Mouse (Mus musculus): ENCODE results near the gene Gmfg. TPM values are rescaled to one million over a fixed set of nuclear protein-coding genes. Genes with fewer than 3 reads are reported as not detected.
A peak's percentile ranks its signal among the peaks of the same experiment; 100 is the strongest.

The Gmfg gene
- polyA plus RNA-seq, 1 experiment, result 0.03 TPM

DNA sequence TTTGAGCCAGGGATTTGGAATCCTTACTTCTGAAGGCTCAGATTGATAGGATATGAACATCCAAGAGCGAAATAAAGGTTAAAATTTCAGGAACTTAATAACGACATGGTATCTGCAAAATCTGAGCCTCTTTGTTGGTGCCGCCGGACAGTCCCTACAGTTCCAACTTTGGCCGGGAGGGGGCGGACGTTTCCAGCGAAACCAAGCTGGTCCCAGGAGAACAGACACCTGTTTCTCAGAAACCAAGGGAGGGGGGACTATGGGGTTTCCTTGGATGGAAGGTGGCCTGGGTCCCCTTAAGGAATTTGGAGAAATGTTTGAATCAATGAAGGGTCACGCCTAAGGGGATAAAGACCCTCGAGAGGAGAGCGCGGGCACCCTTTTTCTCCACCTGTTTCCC, 9.2 kb downstream of the Gmfg start:
- Histone ChIP-seq H3K4me1 (ENCODE audit: control insufficient read depth) (peaks cover 7% of the 10 kb centered on the region), H3K4me3 (replicated peaks) (no peak overlapping the region), H3K9me3 (ENCODE audit: control insufficient read depth, low read length) (no peaks in the 10 kb centered on the region), H3K27me3 (ENCODE audit: control insufficient read depth) (peaks cover 7% of the 10 kb centered on the region), H3K36me3 (ENCODE audit: control insufficient read depth) (no peaks in the 10 kb centered on the region)
- no peak for TF ChIP-seq GATA1 (IDR thresholded peaks at IDR 0.05; ENCODE audit: low read length)
- TF ChIP-seq TAL1 (IDR thresholded peaks at IDR 0.05; ENCODE audit: low read length), result no peak

GRCm38 (mm10) chr7:28447101-28447830, 10.0 kb downstream of the Gmfg start:
- peaks cover 13% of the 10 kb centered on the region for H3K27me3 ChIP-seq (ENCODE audit: control insufficient read depth)
- TF ChIP-seq GATA1 (IDR thresholded peaks at IDR 0.05; ENCODE audit: low read length), result no peak
- no peak for TF ChIP-seq TAL1 (IDR thresholded peaks at IDR 0.05; ENCODE audit: low read length)
- H3K36me3 ChIP-seq (ENCODE audit: control insufficient read depth), result no peaks in the 10 kb centered on the region
- H3K4me1 ChIP-seq (ENCODE audit: control insufficient read depth), result peaks cover 6% of the 10 kb centered on the region
- H3K4me3 ChIP-seq (replicated peaks), result no peak overlapping the region
- no peaks in the 10 kb centered on the region for H3K9me3 ChIP-seq (ENCODE audit: control insufficient read depth, low read length)

GRCm38 (mm10) chr7:28447865-28448820, 10.9 kb downstream of the Gmfg start:
- no peak for TF ChIP-seq TAL1 (IDR thresholded peaks at IDR 0.05; ENCODE audit: low read length)
- no peak for TF ChIP-seq GATA1 (IDR thresholded peaks at IDR 0.05; ENCODE audit: low read length)
- Histone ChIP-seq H3K36me3 (ENCODE audit: control insufficient read depth) (no peaks in the 10 kb centered on the region), H3K4me1 (ENCODE audit: control insufficient read depth) (peaks cover 4% of the 10 kb centered on the region; the same call in 1 of the 2 replicates), H3K4me3 (replicated peaks) (no peak overlapping the region), H3K9me3 (ENCODE audit: control insufficient read depth, low read length) (no peaks in the 10 kb centered on the region), H3K27me3 (ENCODE audit: control insufficient read depth) (peaks cover 18% of the 10 kb centered on the region)

DNA sequence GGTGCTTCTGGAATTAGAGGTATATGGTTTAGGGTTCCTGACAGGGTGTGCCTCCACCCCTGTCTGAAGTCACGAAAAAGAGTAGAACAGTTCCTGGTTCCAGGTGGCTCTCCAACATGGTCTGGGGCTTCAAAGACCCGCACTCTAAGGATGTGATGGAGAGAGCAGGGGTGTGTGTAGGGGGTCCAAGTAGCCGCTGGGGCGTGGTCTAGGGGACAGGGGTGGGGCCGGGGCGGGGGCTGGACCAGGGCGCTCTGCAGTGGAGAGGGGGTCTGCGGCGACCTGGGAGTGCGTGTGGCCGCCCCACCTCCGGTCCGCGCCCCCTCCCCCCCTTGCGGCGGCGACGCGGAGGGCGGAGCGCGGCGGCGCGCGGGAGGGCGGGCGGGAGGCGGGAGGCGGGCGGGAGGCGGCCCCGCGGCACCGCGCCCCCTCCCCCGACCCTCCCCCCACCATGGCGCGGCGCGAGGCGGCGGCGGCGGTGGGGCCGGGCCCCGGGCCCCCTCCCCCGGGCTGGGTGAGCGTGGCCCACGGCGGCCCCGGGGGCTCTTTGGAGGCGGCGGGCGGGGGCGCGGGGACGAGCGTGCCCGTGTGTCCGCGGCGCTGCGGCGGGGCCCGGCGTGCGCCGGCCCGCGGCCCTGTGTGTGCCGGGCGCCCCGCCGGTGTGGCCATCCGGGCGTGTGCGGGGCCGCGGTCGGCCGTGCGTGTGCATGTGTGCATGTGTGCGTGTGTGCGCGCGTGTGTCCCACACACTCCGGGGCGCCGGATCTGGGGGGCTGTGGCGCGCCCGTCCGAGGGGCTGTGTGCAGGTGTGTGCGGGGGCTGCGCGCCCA, 14.5 kb downstream of the Gmfg start, which contains the start of gene Lrfn1:
Gene Lrfn1, plus strand, starts transcription at position 450 of the 830 bp plus-strand sequence.
- no peaks in the 10 kb centered on the region for H3K9me3 ChIP-seq (ENCODE audit: control insufficient read depth, low read length)
- no peaks in the 10 kb centered on the region for H3K36me3 ChIP-seq (ENCODE audit: control insufficient read depth)
- peak within 1 kb of the TSS; percentile 53 for H3K4me3 ChIP-seq (replicated peaks)
- H3K4me1 ChIP-seq (ENCODE audit: control insufficient read depth), result peaks cover 4% of the 10 kb centered on the region; the same call in 1 of the 2 replicates
- TF ChIP-seq TAL1 (IDR thresholded peaks at IDR 0.05; ENCODE audit: low read length) (no peak), GATA1 (IDR thresholded peaks at IDR 0.05; ENCODE audit: low read length) (no peak)
- H3K27me3 ChIP-seq (ENCODE audit: control insufficient read depth), result peaks cover 20% of the 10 kb centered on the region

DNA sequence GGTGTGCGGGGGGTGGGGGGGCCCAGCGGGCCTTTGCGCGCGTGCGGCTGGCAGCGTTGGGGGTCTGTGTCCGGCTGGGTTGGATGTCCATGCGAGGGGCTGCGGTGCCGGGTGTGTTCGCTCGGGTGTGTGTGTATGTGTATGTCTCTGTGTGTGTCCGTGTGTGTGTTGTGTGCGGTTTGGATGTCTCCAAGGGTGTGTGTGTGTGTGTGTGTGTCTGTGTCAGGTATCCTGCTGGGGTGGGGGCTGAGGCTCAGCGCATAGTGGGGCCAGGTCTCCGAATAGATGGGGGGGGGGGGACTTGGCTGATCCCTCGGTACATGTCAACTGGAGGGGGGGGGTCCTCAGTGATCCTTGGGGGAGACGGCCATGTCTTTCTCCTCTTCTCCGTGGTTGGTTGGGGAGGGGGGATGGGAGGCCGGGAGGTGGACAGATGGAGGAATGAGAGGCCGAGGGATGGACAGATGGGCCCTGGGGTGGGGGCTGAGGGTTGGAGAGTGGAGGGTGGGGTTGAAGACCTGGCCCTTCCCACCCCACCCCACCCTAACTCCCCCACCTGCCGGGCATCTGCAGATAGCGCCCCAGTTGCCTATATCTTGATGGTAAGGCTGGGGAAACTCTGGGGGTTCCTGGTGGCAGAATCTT, 15.2 kb downstream of the Gmfg start:
- Histone ChIP-seq H3K9me3 (ENCODE audit: control insufficient read depth, low read length) (no peaks in the 10 kb centered on the region), H3K27me3 (ENCODE audit: control insufficient read depth) (peaks cover 20% of the 10 kb centered on the region), H3K36me3 (ENCODE audit: control insufficient read depth) (no peaks in the 10 kb centered on the region), H3K4me3 (replicated peaks) (peak overlapping the region; percentile 53), H3K4me1 (ENCODE audit: control insufficient read depth) (peaks cover 4% of the 10 kb centered on the region; the same call in 1 of the 2 replicates)
- no peak for TF ChIP-seq TAL1 (IDR thresholded peaks at IDR 0.05; ENCODE audit: low read length)
- no peak for TF ChIP-seq GATA1 (IDR thresholded peaks at IDR 0.05; ENCODE audit: low read length)

DNA sequence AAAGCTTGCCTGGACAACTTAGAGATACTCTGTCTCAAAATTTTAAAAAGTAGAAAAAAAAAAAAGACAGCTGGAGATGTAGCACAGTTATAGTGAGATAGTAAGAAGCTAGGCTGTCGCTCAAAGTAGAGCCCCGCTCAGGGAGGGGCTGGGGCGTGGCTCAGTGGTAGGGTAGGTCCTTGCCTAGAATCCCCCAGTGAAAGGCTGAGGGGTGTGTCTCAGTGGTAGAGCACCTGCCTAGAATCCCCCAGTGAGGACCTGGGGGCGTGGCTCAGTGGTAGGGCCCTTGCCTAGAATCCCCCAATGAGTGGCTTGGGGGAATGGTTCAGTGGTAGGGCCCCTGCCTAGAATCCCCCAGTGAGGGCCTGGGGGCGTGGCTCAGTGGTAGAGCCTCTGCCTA, 23.1 kb downstream of the Gmfg start:
- H3K4me1 ChIP-seq (ENCODE audit: control insufficient read depth), result no peaks in the 10 kb centered on the region; the same call in 1 of the 2 replicates
- H3K9me3 ChIP-seq (ENCODE audit: control insufficient read depth, low read length), result no peaks in the 10 kb centered on the region
- H3K4me3 ChIP-seq (replicated peaks), result no peak overlapping the region
- TF ChIP-seq TAL1 (IDR thresholded peaks at IDR 0.05; ENCODE audit: low read length), result no peak
- TF ChIP-seq GATA1 (IDR thresholded peaks at IDR 0.05; ENCODE audit: low read length), result no peak
- H3K27me3 ChIP-seq (ENCODE audit: control insufficient read depth), result no peaks in the 10 kb centered on the region
- no peaks in the 10 kb centered on the region; the same call in 1 of the 2 replicates for H3K36me3 ChIP-seq (ENCODE audit: control insufficient read depth)

DNA sequence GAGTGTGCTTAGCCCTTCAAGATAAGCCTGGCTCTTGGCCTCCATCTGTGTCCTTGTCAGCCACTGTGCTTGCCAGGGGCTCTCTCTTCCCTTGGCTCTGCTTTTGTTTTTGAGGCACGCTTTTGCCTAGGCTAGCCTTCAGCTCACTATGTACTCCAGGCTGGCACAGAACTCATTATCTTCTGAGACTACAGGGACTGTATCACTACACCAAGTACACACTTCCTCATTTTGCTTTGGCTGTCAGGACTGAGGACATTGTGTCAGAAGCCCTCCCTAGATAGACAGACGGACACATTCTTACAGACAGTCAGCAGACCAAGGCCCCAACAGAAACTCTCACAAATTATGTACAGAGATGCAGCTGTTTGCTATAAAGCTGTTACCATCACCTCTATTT, 25.5 kb downstream of the Gmfg start:
- no peaks in the 10 kb centered on the region for H3K9me3 ChIP-seq (ENCODE audit: control insufficient read depth, low read length)
- H3K36me3 ChIP-seq (ENCODE audit: control insufficient read depth), result no peaks in the 10 kb centered on the region; the same call in 1 of the 2 replicates
- peaks cover 11% of the 10 kb centered on the region for H3K4me1 ChIP-seq (ENCODE audit: control insufficient read depth)
- no peak for TF ChIP-seq TAL1 (IDR thresholded peaks at IDR 0.05; ENCODE audit: low read length)
- no peak for TF ChIP-seq GATA1 (IDR thresholded peaks at IDR 0.05; ENCODE audit: low read length)
- H3K27me3 ChIP-seq (ENCODE audit: control insufficient read depth), result peaks cover 16% of the 10 kb centered on the region
- H3K4me3 ChIP-seq (replicated peaks), result no peak overlapping the region

Measured in erythroblast, embryonic 14.5 days (primary cell).